Mouse (Mus musculus) limb, embryonic 15.5 days (tissue): ENCODE data around the gene Fth1. TPM values are rescaled to one million over a fixed set of nuclear protein-coding genes. Genes with fewer than 3 reads are reported as not detected.
A peak's percentile ranks its signal among the peaks of the same experiment; 100 is the strongest.

Source experiments
- ATAC-seq: fragments of 200-750 bp; cut with Nextera tagmentation; 2 replicates; pipeline ENCODE4 v1.8.0; 2017; ENCODE audit warnings: low read depth, moderate TSS enrichment; ENCODE audit not compliant: insufficient number of reproducible peaks, low FRiP score, low TSS enrichment
- H3K27ac ChIP-seq: fragments of 300-500 bp; sonication (generic); 2 replicates; pipeline ENCODE4 v1.5.1; 2015; ENCODE audit warnings: moderate library complexity, mild to moderate bottlenecking, inconsistent platforms
- H3K27me3 ChIP-seq: fragments of 300-500 bp; sonication (generic); 2 replicates; pipeline ENCODE4 v1.6.1; 2015; ENCODE audit warnings: inconsistent platforms
- H3K36me3 ChIP-seq: fragments of 300-500 bp; sonication (generic); 2 replicates; pipeline ENCODE4 v1.6.1; 2015; ENCODE audit warnings: inconsistent platforms
- H3K4me1 ChIP-seq: fragments of 300-500 bp; sonication (generic); 2 replicates; pipeline ENCODE4 v1.6.1; 2015; ENCODE audit warnings: inconsistent platforms
- H3K4me2 ChIP-seq: fragments of 300-500 bp; sonication (generic); 2 replicates; pipeline ENCODE4 v1.6.1; 2015; ENCODE audit warnings: mild to moderate bottlenecking, inconsistent platforms
- H3K4me3 ChIP-seq: fragments of 300-500 bp; sonication (generic); 2 replicates; pipeline ENCODE4 v1.5.1; 2015; ENCODE audit warnings: mild to moderate bottlenecking, inconsistent platforms
- H3K9ac ChIP-seq: fragments of 300-500 bp; sonication (generic); 2 replicates; pipeline ENCODE4 v1.6.1; 2015; ENCODE audit warnings: inconsistent platforms
- H3K9me3 ChIP-seq: fragments of 300-500 bp; sonication (generic); 2 replicates; pipeline ENCODE4 v1.6.1; 2016; ENCODE audit warnings: inconsistent platforms
- WGBS: fragments of 180-500 bp; shearing (Covaris S2); methylation state at CpG from one replicate; pipeline ENCODE4 v1.1.7; 2015; 5-methylcytosine and 5-hydroxymethylcytosine counted together
- polyA plus RNA-seq: library from polyadenylated mRNA; unstranded; fragments of >200 nt; fragmentation: Nextera tagmentation; extraction: Ambion mirVana; gene quantifications from 2 replicates; pipeline ENCODE4 v1.2.1, GENCODE M21; 2015

Fth1 gene
- polyA plus RNA-seq, 1 experiment from 2014 or later, result 1,462 TPM

DNA sequence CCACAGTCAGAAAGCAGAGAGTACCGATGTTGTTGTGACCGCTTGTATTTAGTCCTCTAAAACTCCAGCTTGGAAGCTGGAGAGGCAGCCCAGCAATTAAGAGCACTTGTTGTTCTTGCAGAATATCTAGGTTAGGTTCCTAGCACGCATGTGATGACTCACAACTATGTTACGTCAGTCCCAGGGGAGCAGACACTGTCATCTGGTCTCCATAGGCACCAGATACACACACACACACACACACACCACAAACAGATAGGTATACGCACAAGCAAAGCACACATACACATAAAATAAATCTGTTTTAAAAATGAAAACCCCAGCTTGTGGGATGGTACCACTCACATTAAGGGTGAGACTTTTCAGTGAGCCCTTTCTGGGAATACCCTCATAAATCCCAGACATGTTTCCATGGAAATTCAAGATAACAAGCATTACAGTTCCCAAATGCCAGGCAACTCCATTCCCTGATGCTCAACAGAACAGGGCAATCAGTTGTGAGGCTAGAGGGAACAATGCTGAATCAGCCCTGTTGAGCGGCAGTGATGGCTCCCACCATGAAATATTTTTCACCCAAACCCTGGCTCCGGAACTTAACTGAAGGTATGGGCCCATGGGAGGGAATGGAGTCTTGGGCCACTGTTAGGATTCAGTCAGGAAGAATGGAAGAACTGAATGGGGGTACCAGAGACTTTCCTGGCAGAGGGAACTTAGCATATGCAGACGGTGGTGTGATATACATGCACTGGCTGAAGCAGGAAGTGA lies 34.4 kb upstream of the Fth1 start:
- Histone ChIP-seq H3K27me3 (no peaks in the 10 kb centered on the region), H3K9me3 (no peaks in the 10 kb centered on the region), H3K4me2 (no peak overlapping the region), H3K4me3 (no peak overlapping the region), H3K4me1 (peaks cover 11% of the 10 kb centered on the region; the same call in 1 of the 2 replicates), H3K27ac (no peak overlapping the region), H3K36me3 (no peaks in the 10 kb centered on the region), H3K9ac (no peak overlapping the region)
- WGBS, result 84% methylated on average over 8 of the region's 8 CpGs
- ATAC-seq, result no peak

DNA sequence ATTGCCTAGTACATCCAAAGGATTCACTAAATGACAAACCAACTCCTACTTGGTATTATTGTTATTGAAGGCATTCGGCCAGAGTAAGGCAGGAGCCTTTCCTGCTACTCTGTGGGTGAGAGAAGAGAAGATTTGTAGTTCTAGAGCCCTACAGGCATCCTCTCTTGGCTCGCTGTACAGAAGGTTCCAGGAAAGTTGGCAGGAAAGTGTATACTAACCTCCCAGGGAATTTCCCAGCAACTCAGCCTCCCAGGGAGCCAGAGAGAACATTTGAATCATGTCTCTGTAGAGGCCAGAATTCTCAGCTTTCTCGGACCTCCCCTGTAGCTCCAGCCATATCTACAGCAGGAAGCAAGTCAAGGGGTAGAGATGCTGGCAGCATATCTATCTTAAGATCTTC lies 33.4 kb upstream of the Fth1 start:
- no peak for ATAC-seq
- no peak overlapping the region for H3K27ac ChIP-seq
- no peaks in the 10 kb centered on the region for H3K9me3 ChIP-seq
- WGBS, result 64% methylated on average over 3 of the region's 3 CpGs
- H3K9ac ChIP-seq, result no peak overlapping the region
- no peaks in the 10 kb centered on the region for H3K27me3 ChIP-seq
- peaks cover 11% of the 10 kb centered on the region; the same call in 1 of the 2 replicates for H3K4me1 ChIP-seq
- H3K36me3 ChIP-seq, result no peaks in the 10 kb centered on the region
- no peak overlapping the region for H3K4me2 ChIP-seq
- no peak overlapping the region for H3K4me3 ChIP-seq

DNA sequence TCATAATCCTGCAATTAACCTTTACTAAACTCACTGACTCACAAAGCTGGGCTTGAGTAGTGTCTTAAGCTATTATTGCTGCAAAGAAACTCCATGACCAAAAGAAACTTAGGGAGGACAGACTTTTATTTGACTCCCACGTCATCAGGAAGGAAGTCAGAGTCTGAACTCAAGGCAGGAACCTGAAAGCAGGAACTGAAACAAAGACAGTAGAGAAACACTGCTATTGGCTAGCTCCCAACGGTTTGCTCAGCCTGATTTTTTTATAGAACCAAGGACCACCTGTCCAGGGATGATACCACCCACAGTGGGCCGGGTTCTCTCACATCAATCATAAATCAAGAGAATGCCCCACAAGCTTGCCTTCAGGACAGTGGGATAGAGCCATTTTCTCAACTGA lies 28.0 kb upstream of the Fth1 start:
- no peaks in the 10 kb centered on the region for H3K27me3 ChIP-seq
- no peak overlapping the region for H3K4me2 ChIP-seq
- H3K4me3 ChIP-seq, result no peak overlapping the region
- H3K36me3 ChIP-seq, result no peaks in the 10 kb centered on the region
- H3K27ac ChIP-seq, result no peak overlapping the region
- peaks cover 17% of the 10 kb centered on the region for H3K4me1 ChIP-seq
- H3K9ac ChIP-seq, result no peak overlapping the region
- H3K9me3 ChIP-seq, result no peaks in the 10 kb centered on the region
- no peak for ATAC-seq
- 75% methylated on average over 3 of the region's 3 CpGs for WGBS

DNA sequence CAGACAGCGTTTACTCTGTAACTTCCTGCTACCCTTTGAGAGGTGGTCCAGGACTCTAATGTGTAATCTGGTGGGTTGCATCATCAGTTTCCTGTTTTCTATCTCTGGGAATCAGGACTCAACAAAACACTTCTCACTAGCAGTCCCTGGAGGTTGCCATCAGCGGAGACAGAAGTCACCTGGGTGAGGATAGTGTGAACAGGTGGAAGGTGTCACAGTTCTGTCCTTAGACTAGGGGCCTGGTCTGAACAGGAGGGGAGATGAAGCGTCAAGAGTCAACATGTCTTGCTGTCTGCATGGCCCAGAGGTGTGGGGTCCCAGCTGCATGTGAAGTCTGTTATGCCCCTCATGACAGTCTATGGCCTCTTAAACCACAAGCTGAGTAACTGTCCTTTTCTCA lies 27.5 kb upstream of the Fth1 start:
- H3K27ac ChIP-seq, result no peak overlapping the region
- no peaks in the 10 kb centered on the region for H3K36me3 ChIP-seq
- no peak overlapping the region for H3K4me3 ChIP-seq
- 81% methylated on average over 3 of the region's 3 CpGs for WGBS
- H3K9ac ChIP-seq, result no peak overlapping the region
- no peaks in the 10 kb centered on the region for H3K9me3 ChIP-seq
- H3K27me3 ChIP-seq, result no peaks in the 10 kb centered on the region
- H3K4me1 ChIP-seq, result peaks cover 17% of the 10 kb centered on the region
- H3K4me2 ChIP-seq, result no peak overlapping the region
- ATAC-seq, result no peak

DNA sequence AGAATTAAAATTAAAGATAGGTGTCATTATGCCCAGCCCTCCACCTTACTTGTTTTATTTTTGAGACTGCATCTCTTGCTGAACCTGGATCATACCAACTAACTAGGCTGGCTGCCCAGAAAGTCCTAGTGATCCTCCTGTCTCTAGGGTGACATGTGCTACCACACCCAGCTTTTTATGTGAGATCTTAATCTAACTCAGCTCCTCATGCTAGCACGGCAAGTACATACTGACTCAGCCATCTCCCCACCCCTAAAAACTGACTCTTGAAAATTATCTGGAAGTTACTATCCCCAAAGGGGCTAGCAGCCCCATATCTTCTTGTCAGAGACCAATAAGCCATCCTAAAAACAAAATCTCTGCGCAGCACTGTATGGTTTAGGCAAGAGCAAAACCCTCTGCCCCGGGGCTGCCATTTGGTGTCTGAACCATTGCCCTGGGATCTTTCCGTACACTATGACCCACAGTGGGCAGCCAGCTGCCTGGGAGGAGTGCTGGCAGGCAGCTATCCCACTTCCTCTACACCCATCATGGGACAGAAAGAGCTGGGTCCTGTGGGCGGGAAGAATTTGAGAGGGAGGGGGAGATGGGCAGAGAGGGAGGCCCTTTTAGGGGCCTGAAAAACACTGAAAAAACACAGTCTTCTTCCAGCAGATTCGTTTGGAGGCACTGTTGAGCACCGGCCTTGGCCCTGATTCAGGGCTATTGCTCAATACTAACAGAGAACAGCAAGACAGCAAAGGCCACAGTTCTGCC lies 26.2 kb upstream of the Fth1 start:
- ATAC-seq, result peak; percentile 90

DNA sequence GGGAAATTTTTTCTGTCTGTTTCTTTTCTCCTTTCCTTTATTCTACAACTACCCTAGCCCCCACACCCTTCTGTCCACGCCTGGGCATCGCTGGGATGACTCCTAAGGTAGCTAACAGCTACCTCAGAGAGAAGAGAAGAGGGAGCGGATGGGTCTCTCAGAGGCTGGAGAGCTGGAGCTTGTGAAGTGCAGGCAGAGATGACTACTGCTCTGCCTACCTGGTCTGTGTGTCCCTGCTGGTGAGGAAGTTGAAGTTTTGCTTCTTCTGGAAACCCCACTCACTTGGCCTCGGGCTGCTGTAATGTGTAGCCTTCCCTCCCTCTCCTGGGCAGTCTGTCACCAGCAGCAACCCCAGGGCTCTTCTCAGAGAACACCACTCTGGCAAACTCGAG lies 25.6 kb upstream of the Fth1 start:
- peak overlapping the region; percentile 90 for H3K27ac ChIP-seq
- H3K9ac ChIP-seq, result no peak overlapping the region
- H3K4me1 ChIP-seq, result peaks cover 17% of the 10 kb centered on the region
- ATAC-seq, result peak; percentile 48
- H3K36me3 ChIP-seq, result no peaks in the 10 kb centered on the region
- 38% methylated on average over 5 of the region's 5 CpGs for WGBS
- H3K4me3 ChIP-seq, result no peak overlapping the region
- peak overlapping the region; percentile 35 for H3K4me2 ChIP-seq
- H3K9me3 ChIP-seq, result no peaks in the 10 kb centered on the region
- H3K27me3 ChIP-seq, result no peaks in the 10 kb centered on the region

More for the DNA sequence above, 26.2 kb upstream of the Fth1 start:
- Histone ChIP-seq H3K9me3 (no peaks in the 10 kb centered on the region), H3K27ac (peak overlapping the region; percentile 90), H3K27me3 (no peaks in the 10 kb centered on the region), H3K36me3 (no peaks in the 10 kb centered on the region), H3K4me2 (peak overlapping the region; percentile 35), H3K9ac (no peak overlapping the region), H3K4me3 (no peak overlapping the region), H3K4me1 (peaks cover 17% of the 10 kb centered on the region)
- 10% methylated on average over 7 of the region's 7 CpGs for WGBS

DNA sequence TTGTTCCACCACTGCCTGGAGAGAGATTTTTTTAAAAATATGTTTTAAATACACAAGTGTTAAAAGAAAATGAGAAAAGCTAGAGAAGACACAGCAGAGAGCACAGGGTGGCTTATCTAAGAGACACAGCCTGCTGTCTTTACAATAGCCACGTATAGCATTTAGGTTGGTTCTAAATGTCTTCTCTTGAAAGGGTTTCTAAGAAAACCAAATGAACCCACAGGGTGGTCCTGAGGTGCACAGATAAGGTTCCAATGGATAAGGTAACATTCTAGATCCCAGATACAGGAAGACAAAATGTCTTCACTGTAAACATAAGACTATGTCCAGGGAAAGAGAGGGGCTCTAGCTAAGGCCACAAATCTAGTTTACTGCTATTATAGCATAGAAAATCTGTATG lies 25.0 kb upstream of the Fth1 start:
- no peaks in the 10 kb centered on the region for H3K9me3 ChIP-seq
- no peak for ATAC-seq
- no peak overlapping the region for H3K9ac ChIP-seq
- no peaks in the 10 kb centered on the region for H3K36me3 ChIP-seq
- H3K27me3 ChIP-seq, result no peaks in the 10 kb centered on the region
- H3K4me2 ChIP-seq, result no peak overlapping the region
- peaks cover 17% of the 10 kb centered on the region for H3K4me1 ChIP-seq
- 69% methylated on average over 1 of the region's 1 CpGs for WGBS
- H3K27ac ChIP-seq, result peak overlapping the region; percentile 90
- H3K4me3 ChIP-seq, result no peak overlapping the region

DNA sequence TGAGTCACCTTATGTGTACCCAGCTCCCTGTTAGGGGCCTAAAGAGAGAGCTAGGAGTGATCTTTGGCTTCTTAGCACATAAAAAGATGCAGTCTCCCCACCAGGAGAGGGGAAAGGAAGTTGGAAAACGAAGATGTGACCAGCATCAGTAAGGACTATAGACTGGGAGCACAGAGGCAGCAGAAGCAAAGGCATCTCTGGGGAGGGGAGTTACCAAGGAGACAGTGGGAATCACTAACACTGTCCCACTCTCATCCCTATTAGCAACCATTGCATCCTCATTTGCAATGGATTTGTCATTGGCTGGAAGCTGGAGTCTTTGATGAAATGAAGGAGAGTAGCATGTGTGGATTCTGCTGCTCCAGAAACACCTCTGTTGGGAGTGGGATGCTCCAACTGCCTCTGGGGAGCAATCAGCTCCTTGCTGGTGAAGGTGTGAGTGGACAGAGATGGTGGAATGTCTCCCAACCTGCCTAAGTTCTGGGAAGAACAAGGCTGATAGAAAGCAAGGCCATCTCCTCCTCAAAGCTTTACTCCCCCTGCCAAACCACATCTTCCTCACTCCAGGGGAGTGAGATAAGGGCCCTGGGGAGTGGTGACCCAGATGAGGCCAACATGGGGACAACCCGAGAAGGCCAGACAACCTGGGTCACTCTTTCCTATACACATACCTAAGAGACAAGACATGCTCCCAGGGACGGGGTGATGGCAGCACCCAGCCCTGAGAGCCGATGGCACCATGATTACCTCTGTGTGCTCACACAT lies 23.6 kb upstream of the Fth1 start:
- no peak for ATAC-seq
- H3K4me2 ChIP-seq, result no peak overlapping the region
- no peak overlapping the region for H3K4me3 ChIP-seq
- H3K4me1 ChIP-seq, result peaks cover 17% of the 10 kb centered on the region
- H3K36me3 ChIP-seq, result no peaks in the 10 kb centered on the region
- H3K27me3 ChIP-seq, result no peaks in the 10 kb centered on the region
- H3K27ac ChIP-seq, result no peak overlapping the region
- H3K9me3 ChIP-seq, result no peaks in the 10 kb centered on the region
- 74% methylated on average over 4 of the region's 4 CpGs for WGBS
- no peak overlapping the region for H3K9ac ChIP-seq

DNA sequence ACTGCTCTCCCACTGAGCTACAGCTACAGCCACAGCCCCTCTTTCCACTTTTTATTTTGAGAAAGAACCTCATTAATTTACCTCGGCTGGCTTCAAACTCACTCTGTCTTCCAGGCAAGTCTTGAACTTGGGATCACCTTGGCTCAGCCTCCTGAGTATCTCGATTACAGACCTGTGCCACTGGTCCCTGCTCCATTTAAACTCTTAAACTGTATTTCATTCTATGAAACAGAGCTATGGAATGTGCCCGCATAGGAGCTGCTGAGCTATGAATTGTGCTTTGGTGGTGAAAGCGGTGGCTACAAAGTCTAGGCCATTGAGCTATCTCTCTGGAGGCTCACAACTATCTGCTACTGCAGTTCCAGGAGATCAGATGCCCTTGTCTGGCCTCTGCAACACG lies 22.4 kb upstream of the Fth1 start:
- Histone ChIP-seq H3K36me3 (no peaks in the 10 kb centered on the region), H3K4me1 (peaks cover 17% of the 10 kb centered on the region), H3K9me3 (no peaks in the 10 kb centered on the region), H3K9ac (no peak overlapping the region), H3K4me2 (no peak overlapping the region), H3K27ac (no peak overlapping the region), H3K4me3 (no peak overlapping the region), H3K27me3 (no peaks in the 10 kb centered on the region)
- no peak for ATAC-seq
- 71% methylated on average over 5 of the region's 5 CpGs for WGBS

DNA sequence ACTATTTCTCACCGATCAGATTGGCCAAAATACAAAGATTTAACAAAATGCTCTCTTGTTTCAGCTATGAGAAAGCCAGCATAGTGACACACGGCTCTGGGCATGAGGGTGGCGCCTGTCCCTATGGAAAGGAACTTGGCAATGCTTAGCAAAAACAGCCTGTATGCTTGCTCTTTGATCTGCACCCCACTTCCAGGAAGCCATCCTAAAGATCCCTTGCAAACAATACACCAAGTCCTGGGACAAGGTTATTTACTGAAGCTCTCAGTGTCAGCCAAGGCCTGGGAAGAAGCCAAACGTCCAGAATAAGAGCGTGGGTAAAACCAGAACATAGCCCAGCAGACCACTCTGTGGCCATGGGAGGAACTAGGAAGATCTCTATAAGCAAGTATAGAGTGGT lies 19.6 kb upstream of the Fth1 start:
- Histone ChIP-seq H3K4me1 (no peaks in the 10 kb centered on the region), H3K36me3 (no peaks in the 10 kb centered on the region), H3K9ac (no peak overlapping the region), H3K27ac (no peak overlapping the region), H3K4me3 (no peak overlapping the region), H3K4me2 (no peak overlapping the region), H3K27me3 (no peaks in the 10 kb centered on the region), H3K9me3 (no peaks in the 10 kb centered on the region)
- 75% methylated on average over 5 of the region's 5 CpGs for WGBS
- no peak for ATAC-seq

DNA sequence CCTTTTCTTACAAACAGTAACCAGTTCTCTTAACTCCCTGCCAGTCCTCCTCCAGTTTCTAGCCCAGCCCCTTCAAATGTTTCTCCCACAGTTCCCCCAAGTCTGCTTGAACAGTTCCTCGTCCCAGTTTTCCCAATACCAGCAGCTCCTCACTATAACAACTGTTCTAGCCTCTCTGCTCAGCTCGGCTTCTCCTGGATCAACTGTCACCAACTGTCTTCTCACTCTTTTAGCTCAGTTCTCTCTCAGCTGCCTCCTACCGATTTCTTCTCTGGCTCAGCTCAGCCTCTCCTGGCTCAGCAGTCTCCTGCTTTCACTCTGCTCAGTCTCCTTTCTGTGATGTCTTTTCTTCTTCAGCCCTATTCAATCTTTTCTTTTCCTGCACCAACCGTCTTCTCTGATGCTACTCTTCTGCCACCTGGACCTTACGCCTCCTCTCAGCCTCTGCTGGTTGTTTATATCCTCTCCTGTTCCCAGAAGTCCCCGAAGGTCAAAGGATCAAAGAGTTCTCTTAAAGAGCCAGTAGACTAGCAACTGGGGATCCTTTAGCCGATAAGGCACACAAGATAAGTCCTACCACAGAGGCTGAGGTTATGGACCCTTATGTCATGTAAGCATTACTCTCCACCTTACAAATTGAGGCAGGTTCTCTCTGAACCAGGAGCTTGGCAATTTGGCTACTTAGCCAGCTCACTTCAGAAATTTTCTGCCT lies 16.0 kb upstream of the Fth1 start:
- no peak for ATAC-seq
- no peak overlapping the region for H3K4me3 ChIP-seq
- no peak overlapping the region for H3K9ac ChIP-seq
- no peaks in the 10 kb centered on the region for H3K9me3 ChIP-seq
- H3K4me1 ChIP-seq, result peaks cover 3% of the 10 kb centered on the region; the same call in 1 of the 2 replicates
- H3K36me3 ChIP-seq, result no peaks in the 10 kb centered on the region
- H3K27me3 ChIP-seq, result no peaks in the 10 kb centered on the region
- WGBS, result 20% methylated on average over 7 of the region's 7 CpGs
- no peak overlapping the region for H3K27ac ChIP-seq
- no peak overlapping the region for H3K4me2 ChIP-seq
